Mouse (Mus musculus): ENCODE results near the gene Pard3.

The Pard3 gene

DNA sequence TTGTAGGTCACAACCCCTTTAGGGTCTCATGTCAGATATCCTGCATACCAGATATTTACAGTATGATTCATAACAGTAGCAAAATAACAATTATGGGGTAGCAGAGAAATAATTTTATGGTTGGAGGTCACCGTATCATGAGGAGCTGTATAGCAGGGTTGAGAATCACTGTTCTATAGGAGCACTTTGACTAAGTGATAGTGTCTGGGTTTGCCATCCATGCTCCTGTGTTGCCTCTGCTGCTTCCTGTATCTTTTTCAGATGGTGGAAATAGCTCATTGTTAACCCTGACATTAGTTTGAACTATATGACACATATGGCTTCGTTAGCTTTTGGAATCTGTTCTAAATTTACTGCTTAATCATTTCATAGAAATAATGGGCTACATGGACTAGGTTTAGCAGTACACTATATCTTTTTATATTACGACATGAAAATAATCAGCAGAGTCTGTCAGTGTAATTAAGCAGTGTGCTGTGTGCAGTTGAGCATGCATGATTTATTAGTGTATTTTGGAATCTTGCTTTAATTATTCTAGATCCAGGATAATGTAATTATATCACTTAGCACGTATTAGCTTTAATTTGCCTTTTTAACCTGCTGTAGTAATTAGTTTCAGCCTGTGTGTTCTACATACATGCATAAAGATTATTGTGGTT lies 347.6 kb downstream of the Pard3 start:
- no peak for DNase-seq (ENCODE audit: inconsistent age in 2 of 2, low spot score in 1 of 2)

DNA sequence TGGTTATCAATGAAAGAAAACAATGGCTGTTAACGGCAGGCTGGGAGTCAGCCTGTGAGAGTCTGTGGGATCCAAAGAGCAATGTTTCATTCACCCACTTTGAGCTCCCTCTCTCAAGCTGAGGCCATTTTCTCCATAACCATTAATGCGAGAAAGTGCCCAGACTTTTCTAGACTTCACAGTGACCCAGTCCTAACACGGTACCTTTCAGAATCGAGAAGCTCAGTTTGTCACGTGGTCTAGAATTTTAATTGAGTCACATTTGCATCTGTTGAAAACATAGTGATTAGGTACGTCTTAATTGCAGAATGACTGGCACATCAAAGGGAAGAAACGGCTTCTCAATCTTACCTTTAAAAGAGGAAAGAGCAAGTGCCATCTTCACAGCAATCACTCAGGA lies 359.3 kb downstream of the Pard3 start:
- DNase-seq (ENCODE audit: inconsistent age in 2 of 2, low spot score in 1 of 2): no peak

DNA sequence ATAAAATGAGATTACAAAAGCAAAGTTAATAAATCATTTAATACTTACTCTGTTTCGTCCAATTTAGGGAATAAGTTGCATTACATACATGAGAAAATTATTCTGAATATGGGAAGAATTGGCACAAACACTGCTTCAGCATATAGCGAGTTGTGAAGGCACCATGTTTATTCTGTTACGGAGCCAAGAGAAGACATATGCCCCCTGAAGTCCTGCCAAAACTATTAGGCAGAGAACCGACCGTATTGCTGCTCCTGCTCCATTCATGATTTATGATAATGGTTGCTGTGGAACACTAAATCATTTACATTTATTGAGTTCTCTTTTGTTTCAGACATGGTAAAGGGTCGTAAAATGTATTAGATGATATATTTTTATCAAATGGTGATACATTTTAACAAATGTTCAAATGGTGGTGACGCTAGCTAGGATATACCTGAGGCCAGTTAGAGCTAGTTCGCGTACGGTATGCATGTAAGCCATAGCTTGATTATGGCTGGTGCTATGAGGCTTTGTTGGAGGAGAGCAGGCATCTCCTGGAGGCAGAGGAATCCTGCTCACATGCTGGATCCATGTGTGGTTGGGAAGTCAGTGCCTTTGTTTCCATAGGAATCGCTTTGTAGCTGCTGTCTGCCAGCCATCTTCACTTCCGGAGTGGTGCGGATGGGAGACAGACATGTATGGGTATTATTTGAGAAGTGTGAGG lies 360.7 kb downstream of the Pard3 start:
- no peak for DNase-seq (ENCODE audit: inconsistent age in 2 of 2, low spot score in 1 of 2)

DNA sequence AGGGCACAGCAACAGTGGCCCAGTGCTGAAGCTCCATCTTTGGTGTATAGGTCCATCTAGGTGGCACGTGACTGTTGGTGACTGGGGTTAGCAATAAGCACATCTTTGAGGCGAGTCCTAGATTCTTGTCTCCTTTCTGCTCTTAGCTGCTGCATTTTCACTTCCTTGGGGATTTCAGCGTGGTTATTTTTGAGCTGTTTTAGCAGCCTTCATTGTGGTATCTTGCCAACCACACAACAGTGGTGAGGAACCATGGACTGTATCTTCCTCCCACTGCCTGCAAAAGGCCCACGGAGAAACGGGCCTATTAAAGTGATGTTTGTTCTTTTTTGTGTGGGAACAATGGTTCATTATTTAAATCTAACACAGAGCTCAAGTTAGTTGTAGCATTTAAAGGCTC lies 363.2 kb downstream of the Pard3 start:
- DNase-seq (ENCODE audit: inconsistent age in 2 of 2, low spot score in 1 of 2): no peak

DNA sequence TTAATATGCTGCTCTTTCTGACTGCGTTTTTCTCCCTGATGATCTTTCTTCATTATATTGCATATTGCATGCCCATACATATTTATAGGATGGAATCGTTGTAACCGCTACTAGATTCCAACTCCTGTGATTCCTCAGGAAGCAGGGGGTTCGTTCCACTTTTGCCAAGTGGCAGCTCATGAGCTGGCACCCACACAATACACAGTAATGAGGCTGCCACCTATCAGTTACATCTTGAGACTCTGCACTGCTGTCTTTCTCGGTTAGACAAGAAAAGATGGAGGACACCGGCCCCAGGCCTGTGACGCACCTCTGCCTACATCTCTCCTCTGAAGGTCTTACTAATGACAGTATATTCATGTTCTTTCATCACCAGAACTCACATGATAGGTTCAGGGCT lies 364.3 kb downstream of the Pard3 start:
- DNase-seq (ENCODE audit: inconsistent age in 2 of 2, low spot score in 1 of 2): no peak

DNA sequence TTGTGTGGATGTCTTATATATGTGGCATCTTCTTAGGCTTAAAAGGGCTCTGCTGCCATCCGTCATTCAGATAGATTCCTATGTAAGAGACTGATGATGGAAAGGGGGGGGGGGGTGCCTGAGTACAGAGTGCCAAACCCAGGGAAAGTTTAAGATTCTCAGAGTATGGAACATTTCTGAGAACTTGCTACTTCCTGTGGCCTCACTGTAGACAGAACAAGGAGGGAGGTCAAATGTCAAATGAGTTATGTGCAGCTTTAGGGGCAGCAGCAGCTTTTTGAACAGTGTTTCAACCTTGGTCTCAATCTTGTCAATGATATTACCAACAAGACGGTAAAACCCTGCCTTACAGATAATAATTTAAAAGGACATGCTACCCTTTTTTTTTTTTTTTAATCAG lies 367.5 kb downstream of the Pard3 start:
- DNase-seq (ENCODE audit: inconsistent age in 2 of 2, low spot score in 1 of 2): no peak

DNA sequence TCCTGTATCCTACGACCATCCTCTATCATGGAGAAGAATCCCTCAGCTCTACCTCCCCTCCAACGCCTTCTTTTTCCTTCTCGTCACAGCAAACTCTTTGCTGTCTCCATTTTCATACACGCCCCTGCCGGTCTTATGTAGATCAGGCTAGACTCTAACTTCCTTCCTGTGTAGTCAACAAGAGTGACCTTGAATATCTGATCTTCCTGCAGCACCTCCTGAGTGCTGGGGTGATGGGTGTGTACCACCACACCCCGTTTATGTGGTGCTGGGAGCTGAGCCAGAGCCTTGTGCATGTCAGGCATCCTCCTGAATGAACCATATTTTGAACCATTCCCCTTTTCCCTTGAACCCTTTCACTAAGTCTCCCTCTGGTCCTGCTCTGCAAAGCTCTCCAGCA lies 372.3 kb downstream of the Pard3 start:
- DNase-seq (ENCODE audit: inconsistent age in 2 of 2, low spot score in 1 of 2): no peak

DNA sequence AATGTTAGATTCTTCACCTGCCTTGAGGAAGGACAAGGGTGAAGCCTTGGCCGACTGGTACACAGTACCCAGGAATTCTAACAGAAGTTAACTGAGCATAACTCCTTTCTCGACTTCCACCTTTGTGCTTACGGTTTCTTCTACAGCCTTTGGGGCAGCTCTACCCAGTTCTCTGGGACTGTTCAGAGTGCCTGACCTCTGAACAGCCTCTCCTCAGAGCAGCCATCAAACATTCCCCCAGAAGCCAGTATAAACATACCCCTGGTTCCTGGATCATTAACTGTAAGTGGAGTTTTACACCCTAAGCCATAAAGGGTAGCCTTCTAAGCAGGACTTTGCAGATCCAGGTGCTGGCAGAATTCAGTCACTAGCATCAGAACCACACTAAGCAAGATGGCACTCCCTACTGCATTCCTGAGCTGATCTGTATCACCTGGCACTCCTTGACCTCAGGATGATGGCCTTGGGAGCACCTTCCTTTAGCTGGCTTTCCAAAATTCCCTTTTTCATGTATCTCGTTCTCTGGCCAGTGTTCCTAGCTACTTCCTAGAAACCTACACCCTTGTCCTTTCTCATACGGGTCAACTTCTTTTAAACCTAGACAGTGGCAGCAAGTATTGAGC lies 374.0 kb downstream of the Pard3 start:
- DNase-seq (ENCODE audit: inconsistent age in 2 of 2, low spot score in 1 of 2): no peak

DNA sequence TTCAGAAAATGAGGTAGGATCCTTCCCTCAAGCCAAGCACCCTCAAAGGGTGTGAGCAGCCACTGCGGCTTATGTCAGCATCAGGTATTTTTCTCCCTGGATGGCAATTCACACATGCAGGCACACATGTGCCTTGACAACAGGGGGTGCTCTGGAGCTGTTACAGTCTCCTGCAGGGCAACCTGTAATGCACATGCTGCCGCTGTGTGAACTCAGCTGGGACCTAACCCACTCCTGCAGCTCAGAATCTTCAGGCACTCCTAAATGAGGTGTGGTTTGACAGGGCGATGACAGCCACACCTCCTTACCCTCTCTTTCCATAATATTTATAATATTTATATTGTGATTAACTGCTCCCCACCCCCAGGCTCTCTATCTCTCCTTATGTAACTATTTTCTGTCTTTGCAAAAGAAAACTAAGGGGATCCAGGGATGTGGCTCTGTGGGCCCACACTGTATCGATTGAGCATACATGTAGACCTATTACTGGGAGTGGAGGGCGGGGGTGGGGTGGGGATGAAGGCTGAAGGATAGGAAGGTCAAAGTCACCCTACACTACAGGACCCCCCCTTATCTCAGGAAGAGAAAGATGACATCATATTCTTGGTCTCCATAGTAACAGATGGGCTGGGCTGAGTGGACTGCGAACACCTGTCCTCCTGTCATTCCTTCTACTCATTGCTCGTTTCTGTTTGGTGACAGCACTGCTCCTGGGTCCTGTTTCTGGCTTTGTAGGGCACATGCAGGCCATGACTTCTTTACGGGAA lies 375.1 kb downstream of the Pard3 start:
- DNase-seq (ENCODE audit: inconsistent age in 2 of 2, low spot score in 1 of 2): peak in 1 of 2 experiments; percentile 46

DNA sequence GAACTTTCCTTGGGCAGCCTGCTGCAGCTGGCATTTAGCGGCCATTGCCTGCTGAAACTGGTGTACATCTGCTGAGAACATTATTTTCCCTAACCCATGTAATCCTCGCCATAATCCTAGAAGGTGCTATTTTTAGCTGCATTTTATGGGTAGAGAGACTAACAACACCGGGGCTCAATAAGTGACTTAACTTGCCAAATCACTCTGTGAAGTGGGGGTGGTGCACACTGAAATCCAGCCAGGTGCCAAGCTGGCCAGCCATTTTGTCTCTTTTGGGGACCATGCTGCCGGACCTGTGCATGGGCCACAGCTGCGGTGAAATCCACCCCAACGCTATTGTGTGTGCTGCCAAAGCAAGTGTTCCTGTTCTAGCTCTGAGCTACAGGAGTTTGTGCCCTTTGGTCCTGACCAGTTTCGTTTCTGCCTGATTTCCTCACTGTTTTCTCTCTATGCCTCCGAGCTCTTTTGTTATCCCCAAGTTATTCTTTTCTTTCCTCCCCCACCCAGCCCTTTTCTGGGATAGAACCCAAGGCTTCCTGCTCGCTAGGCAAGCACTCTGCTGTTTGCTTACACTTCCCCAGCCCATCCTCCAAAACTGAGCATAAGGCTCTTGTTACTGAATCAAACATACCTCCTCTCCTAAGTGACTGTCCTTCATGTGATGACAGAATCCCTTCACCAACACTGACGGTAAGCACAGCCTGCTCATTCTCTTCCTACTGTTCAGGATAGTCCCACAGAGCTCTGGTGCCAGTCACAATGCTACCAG lies 375.9 kb downstream of the Pard3 start:
- DNase-seq (ENCODE audit: inconsistent age in 2 of 2, low spot score in 1 of 2): no peak

DNA sequence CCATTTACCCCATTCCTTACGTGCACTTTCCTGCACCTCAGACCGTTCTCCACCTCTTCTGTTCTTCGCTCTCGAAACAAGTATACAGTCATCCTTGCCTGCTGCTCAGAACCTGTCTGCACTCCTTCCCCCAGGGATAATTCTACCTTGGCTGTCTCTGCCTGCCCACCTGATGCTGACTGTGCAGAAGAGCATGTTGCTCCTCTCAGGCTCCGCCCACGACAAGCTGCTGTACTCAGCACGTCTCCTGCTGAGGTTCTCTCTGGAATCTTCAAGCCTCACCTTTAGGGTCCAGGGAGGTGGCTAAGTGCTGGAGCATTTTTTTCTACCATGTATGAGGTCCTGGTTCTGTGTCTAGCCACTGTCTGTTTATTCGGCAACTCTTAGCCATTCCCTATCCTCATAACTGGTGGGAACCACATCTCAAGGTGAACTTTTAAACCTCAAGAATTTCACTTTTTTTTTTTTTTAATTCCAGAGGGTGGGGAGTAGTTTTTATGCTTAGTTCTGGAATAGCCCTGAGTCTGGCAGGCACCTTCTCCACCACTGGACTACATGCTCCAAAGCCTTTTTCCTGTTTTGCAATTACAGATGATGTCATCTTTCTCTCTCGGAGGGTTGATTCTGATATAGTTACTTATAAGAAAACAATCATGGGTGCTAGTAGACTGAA lies 376.6 kb downstream of the Pard3 start:
- DNase-seq (ENCODE audit: inconsistent age in 2 of 2, low spot score in 1 of 2): no peak

DNA sequence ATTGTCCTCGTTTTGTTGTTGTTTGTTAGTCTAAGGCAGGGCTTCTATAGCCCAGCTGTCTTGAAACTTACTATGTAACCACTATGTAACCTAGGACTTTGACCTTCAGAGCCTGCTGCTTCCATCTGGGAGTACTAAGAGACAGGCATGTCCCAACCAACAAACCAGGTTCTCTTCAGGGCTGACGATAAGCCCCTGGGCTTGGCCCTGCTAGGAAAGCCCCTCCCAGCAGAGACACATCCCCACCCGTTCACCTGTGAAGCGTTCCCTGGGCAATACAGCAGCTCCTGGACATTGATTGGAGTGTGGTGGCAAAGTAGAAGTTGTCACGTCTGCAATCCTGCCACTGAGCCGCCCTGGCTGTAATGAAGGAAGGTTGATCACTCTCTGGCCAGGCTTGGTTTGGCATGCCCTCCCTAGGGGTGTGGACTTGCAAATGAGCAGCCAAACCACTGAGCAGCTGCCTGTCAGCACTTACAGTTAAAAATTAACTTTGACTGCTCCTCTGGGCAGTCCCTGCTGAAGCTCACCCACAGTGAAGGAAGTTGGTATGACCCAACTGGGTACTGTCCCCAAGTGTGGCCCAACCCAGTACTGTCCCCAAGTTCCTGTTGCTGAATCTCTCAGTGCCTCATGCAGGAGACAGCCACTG lies 377.3 kb downstream of the Pard3 start:
- peak; percentile 15 to 64 for DNase-seq (ENCODE audit: inconsistent age in 2 of 2, low spot score in 1 of 2)

DNA sequence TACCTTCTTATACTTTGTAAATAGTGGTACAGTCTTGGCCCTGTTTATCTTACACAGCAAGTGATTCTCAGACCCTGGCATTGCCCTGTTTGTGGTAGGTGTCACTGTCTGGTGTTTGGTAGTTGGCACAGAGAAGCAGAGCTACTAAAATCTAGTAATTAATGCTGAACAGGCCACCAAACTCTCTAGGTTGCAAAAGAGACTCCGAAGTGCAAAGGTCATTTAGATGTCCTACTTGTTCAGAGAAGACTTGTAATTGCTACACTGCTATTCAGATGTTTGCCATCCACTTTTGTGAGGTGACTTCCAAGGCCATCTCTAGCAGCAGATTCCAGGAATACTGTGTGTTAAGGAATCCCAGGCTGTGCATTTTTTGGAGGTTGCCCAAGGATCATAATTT lies 383.7 kb downstream of the Pard3 start:
- no peak for DNase-seq (ENCODE audit: inconsistent age in 2 of 2, low spot score in 1 of 2)

DNA sequence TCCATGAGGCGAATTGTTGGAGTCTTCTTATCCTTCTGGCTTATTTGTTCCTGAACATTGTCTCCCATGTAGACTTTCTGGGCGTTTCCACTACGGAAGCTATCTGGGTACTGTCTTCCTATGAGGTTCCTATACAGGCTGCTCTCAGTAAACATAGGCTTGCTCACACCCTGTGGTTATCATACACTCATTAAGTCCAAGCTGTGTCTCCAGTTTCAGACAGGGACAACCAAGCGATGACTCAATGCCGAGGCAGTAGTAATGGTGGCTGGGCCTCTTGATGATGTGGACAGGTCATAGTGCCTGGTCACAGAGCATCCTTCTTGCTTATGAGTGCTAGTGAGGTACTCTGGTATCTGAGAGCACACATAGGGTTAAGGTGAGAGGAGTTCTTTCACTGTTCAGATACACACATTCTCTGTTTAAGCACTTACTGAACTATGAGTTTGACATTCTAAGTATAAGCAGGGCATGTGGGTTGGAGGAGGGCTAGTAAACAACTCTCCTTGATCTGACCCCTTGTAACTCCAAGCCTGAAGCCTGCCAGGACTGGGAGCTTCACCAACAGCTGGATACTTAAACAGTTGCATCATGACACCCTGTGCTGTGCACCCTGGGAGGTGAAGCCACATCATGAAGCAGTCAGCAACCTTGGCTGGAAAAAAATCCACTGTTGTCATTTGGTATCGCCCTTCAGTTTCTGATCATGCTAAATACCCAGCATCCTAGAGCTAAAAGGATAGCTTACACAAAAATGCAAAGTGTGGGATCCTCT lies 385.6 kb downstream of the Pard3 start:
- DNase-seq (ENCODE audit: inconsistent age in 2 of 2, low spot score in 1 of 2): no peak

DNA sequence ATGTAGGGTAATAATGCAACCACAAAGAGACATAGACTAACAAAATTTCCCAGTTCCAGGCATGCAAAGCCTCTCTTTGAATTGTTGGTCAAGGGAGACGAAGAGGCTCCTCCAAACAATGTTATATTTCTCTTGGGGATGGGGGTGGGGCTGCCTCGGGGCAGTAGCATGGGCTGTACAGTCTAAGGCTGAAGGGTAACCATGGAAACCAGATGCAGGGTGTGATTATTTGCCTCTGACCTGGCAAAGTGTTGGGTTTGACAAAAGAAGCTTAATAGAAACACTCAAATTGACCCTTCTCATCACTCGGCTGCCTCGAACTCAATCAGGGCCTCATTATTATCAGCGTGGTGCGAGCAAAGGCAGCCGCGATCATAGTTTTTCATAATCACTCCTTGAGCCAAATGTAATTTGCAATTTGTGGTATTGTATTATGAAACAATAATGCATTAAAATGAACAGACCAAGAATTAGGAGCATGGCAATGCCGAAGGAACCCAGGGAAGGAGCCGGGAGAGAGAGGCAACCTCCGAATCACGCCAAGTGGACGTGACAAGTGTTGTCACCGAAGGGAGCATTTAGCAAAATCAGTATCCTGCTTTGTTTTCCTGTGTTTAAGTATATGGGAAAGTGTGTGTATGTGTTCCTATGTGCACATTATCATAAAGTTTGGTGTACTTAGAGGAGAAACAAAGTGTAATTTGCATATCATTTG lies 387.4 kb downstream of the Pard3 start:
- DNase-seq (ENCODE audit: inconsistent age in 2 of 2, low spot score in 1 of 2): no peak

DNA sequence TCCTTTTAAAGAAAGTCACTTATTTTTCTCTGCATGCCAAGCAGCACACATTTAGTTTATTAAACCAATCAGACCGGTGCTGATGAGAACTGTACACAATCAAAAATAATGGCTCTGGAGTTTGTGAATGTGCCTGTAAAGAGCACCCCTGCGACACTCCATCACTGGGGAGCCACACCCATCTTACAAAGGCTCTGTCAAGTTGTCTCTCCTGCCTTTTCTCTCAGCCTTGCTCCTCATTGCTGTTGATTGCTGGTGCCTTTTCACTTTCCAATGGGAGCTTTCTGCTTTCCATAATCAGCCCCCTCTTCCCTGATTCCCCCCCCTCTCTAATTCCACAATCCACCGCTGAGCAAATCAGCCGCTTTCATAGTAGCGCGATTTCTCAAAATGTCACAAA lies 388.7 kb downstream of the Pard3 start:
- no peak for DNase-seq (ENCODE audit: inconsistent age in 2 of 2, low spot score in 1 of 2)

DNA sequence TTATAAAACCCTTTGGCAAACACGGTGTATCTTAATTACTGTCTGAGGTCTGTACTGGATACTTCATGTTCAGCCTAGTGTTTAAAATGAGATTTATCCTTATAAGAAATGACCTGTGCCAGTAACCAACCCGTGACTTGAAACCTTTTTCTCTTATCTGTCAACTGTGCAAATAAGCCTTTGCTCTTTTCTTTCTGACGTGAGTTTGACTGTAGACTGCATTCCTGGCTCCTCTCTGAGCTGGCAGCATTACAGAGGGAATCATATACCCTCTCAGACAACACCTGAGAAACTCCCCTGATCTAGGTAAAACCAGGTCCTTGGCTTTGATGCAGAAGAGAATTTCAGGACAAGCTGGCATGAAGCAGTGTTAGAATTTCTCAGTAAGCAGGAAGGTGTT lies 394.2 kb downstream of the Pard3 start:
- DNase-seq (ENCODE audit: inconsistent age in 2 of 2, low spot score in 1 of 2): no peak

DNA sequence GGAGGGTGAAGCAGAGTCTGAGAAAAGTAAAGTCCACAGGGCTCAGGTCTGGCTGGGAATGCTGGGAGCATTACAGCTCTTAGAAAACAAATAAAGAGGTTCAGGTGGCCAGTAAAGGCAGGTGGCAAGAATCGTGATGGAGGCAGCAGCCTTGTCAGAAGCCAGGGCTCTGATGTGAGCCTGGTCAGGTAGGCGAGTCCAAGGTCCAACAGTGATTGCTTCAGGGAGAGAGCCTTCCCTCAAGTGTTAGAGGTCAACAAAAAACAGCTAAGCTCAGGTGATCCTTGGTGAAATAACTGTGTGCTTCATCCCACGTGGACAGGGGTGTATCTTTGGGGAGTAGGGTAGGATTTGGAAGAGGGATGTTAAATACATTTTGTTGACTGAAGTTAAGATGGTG lies 397.5 kb downstream of the Pard3 start:
- no peak for DNase-seq (ENCODE audit: inconsistent age in 2 of 2, low spot score in 1 of 2)

All from adrenal gland, adult (tissue).